Mouse (Mus musculus) T-helper 17 cell (primary cell): ENCODE measurements around the gene Btg2.

ENCODE experiments used
- in situ Hi-C, 2 experiments: fragments of 300-600 bp; cut with MboI, MseI; formaldehyde crosslinking; loops; 1 replicate in 1 of 2; 2 replicates in 1 of 2; pipeline ENCODE4 v1.15.1; 2025; ENCODE audit warnings: high pct_unique_total_duplicates in 2 of 2

The Btg2 gene

DNA sequence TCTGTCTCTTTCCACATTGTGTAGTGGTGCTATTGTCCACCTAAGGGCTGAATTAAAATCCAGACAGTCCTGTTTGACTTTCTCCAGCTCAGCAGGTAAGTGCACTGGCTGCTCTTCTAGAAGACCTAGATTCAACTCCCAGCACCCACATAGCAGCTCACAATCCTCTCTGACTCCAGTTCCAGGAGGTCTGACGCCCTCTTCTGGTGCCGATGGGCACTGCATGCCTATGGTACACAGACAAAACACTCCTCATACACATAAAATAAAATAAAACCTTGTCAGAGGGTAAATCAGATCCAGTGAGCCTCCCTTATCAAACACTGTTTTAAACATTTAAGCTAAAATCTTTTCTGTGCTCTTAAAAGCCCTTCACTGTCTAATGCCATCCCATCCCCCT lies 42.4 kb downstream of the Btg2 start:
- in situ Hi-C loops = no loop called here

- in situ Hi-C loops = no loop called here
Observed at GRCm38 (mm10) chr1:134028161-134028846, 50.6 kb downstream of the Btg2 start.

- in situ Hi-C loops = no loop called here
Observed at GRCm38 (mm10) chr1:134026741-134027140, 52.2 kb downstream of the Btg2 start.

DNA sequence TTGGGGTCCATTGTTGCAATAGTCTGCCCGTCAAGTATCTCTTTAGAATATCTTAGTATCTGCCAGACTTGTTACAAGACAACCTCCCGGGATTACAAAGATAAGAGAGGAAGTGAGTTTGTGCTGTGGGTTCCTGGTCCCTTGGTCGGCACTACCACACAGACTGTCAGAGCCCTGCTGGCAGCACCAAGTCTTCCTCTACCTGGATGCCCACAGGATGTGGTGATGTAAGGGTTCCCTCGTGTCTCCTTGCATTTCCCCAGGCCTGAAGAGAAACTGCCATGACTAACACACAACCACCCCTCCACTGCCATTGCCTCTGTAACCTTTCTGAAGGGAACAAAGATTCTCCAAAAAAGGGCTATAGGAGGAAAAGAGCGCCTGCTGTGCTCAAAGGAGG lies 52.9 kb downstream of the Btg2 start:
- in situ Hi-C loops = no loop called here
